Mouse (Mus musculus): ENCODE measurements around the gene Akr1b7.
"Not testable (repeated sequence)": the region's sequence is repeated elsewhere in the genome, so short reads cannot be mapped to it uniquely, and the experiment has no call there.

Gene Akr1b7

DNA sequence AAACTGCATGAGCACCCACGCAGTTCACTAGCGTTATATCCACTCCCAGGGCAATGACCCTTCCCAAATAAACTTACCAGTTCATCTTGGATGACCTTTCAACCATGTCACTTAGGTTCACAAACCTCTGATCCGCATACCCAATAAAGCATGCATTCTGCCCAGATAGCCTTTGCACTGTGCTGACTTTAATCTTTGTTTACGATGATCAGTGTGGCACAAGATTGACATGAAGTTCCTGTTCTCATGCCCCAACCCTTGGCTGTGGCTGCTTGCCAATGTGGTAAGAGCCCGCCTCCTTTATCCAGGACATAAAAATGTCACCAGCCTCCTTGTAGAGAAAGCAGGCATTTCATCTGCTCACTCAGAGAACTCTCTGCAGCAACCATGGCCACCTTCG is at the start of gene Akr1b7:
Akr1b7 (plus strand) TSS at position 312 of the 400 bp plus-strand sequence.
- in situ Hi-C loops (cut with MboI; ENCODE audit: low pct_unique_long_range_greater_than_20kb in 1 of 2, low sequenced_read_pairs in 2 of 2, unreplicated experiment in 1 of 2) = no loop called here

DNA sequence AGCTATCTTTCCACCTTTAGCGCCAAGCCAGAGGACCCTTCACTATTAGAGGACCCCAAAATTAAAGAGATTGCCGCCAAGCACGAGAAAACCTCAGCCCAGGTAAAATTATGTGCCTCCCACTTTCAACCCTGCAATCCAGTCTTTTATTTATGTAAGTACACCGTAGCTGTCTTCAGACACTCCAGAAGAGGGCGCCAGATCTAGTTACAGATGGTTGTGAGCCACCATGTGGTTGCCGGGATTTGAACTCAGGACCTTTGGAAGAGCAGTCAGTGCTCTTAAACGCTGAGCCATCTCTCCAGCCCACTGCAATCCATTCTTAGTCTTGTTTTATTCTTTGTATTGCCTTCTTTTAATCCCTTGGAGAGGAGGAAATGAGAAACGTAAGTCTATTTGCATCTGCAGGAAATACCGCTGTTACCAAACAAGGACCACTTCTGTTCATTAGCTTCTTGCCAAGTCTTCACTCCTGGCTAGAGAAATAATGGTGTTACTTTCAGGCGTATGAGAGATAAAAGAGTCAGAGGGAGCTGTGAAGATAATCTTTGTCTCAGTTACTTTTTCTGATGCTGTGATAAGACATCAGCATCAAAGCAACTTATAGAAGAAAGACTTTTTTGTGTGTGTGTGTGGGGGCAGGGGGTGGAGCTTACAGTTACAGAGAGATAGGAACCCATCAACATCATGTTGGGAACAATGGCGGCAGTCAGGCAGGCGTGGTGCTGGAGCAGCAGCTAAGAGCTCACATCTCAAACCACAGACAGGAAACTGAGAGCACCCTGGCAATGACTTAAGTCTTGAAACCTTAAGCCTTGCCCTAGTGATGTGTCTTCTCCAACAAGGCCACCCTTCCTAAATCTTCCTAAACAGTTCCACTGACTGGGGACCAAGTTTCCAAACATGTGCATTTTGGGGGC is 47.7 kb upstream of the Akr1b7 start:
- in situ Hi-C loops (cut with MboI; ENCODE audit: low pct_unique_long_range_greater_than_20kb in 1 of 2, low sequenced_read_pairs in 2 of 2, unreplicated experiment in 1 of 2) = no loop called here

GRCm38 (mm10) chr6:34367998-34368397 is 44.1 kb upstream of the Akr1b7 start:
- in situ Hi-C loops (cut with MboI; ENCODE audit: low pct_unique_long_range_greater_than_20kb in 1 of 2, low sequenced_read_pairs in 2 of 2, unreplicated experiment in 1 of 2) = no loop called here

DNA sequence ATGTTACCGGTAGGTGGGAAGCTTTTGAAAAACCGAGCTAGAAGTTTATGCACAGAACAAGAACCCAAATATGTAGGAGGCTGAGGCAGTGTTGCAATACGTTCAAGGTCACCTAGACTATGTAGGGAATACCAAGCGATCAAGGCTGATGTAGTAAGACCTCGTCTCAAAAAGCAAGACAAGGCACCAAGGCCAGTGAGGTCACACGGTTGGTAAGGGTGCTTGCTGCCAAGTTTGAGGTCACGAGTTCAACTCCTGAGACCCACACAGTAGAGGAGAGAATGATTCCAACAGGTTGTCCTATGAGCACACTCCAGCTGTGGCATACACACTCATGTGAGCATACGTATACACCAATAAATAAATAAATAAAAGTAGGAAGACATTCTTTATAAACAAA is 42.1 kb upstream of the Akr1b7 start:
- in situ Hi-C loops (cut with MboI; ENCODE audit: low pct_unique_long_range_greater_than_20kb in 1 of 2, low sequenced_read_pairs in 2 of 2, unreplicated experiment in 1 of 2) = no loop called here

DNA sequence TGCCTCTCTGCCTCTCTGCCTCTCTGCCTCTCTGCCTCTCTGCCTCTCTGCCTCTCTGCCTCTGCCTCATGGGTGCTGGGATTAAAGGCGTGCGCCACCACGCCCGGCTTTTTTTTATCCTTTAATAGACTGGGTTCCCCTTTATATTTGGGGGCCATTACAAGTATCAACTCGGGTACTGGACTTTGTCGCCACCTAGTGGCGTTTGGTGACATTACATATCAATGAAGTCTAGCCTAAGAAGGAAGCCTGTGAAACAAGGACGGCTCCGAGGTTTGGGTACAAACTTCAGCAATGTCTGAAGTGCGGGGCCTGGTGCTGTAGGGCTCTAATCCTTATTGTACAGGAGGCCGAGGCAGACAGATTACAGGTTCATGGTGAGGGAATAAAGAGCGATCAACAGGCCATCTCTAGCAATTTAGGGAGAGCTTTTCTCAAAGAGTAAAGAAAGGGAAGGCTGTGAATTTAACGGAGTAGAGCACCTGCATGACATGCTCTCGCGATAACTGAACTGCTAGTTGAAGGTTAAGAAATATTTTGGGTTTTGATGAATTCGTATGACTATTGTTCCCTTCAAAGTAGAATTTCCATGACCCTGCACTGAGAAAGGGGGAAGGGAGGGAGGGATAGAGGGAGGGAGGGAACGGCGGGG is 40.3 kb upstream of the Akr1b7 start:
- in situ Hi-C loops (cut with MboI; ENCODE audit: low pct_unique_long_range_greater_than_20kb in 1 of 2, low sequenced_read_pairs in 2 of 2, unreplicated experiment in 1 of 2) = no loop called here

- in situ Hi-C loops (cut with MboI; ENCODE audit: low pct_unique_long_range_greater_than_20kb in 1 of 2, low sequenced_read_pairs in 2 of 2, unreplicated experiment in 1 of 2) = no loop called here
These were observed 38.3 kb upstream of the Akr1b7 start for GRCm38 (mm10) chr6:34373841-34374240.

GRCm38 (mm10) chr6:34375888-34376287 is 36.2 kb upstream of the Akr1b7 start:
- in situ Hi-C loops (cut with MboI; ENCODE audit: low pct_unique_long_range_greater_than_20kb in 1 of 2, low sequenced_read_pairs in 2 of 2, unreplicated experiment in 1 of 2) = not testable (repeated sequence)

DNA sequence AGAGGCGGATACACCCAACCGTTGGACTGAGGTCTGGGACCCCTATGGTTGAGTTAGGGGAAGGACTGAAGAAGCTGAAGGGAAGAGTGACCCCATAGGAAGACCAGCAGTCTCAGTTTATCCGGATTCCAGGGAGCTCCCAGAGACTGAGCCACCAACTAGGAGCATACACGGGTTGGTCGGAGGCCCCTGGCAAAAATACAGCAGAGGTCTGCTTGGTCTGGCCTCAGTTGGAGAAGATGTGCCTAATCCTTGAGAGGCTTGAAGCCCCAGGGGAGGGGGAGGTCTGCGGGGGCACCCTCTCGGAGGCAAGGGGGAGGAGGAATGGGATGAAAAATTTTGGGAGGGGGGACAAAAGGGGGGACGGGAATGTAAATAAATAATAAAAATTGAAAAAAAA is 28.7 kb upstream of the Akr1b7 start:
- in situ Hi-C loops (cut with MboI; ENCODE audit: low pct_unique_long_range_greater_than_20kb in 1 of 2, low sequenced_read_pairs in 2 of 2, unreplicated experiment in 1 of 2) = no loop called here

DNA sequence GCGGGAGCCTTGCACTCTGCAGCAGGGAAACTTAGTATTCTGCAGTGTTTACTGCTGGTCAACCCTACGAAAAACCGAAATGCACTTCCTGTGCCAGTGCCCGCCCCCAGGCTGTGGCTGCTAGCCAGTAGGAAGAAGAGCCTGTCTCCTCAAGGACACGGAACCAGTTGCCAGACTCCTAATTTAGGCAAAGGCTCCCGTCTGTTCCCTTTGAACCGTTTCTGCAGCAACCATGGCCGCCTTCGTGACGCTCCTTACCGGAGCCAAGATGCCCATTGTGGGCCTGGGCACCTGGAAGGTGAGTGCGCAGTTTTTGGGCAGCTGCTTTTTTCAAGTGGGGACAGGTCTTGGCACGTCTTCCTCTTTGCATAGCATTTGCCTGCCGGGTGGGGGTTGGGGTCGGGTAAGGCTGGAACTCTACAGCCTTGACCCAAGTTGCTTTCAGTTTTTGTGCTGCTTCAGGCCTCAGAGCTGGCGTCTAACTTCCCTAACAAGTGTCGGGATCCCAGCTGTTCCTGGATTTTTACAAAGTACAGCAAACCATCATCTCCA is 27.9 kb upstream of the Akr1b7 start, which contains the start of gene Akr1b10:
Akr1b10 (plus strand) TSS at position 109 of the 552 bp plus-strand sequence.
- in situ Hi-C loops (cut with MboI; ENCODE audit: low pct_unique_long_range_greater_than_20kb in 1 of 2, low sequenced_read_pairs in 2 of 2, unreplicated experiment in 1 of 2) = no loop called here

DNA sequence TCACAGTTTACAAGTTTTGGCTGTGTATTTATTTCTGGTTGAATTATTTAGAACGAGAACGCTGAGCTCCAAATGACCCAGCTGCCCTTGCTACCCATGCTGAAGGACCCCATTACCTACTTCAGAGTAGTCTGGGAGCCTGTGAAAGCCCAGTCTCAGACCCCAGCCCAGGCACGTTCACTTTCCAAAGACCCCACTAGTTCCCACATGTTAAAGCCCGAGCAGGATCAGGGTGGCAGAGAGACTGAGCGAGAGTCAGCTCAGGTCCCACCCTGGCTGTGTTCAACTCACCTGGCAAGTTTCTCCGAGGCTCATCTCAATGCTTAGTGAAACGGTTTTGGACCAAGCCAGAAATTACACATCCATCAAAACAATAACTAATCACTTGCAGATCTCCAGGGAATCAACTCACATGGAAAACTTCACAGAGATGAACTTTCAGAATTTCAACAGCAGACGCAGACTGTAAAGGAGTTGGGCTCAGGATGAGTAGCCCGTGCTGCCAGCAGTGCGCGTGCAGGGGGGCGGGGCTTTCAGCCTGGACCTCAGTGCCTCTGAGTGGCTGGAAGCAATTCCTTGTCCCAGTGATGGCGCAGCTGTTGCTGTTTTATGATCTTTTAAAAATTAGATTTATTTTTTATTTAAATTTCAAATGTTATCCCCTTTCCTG is 27.3 kb upstream of the Akr1b7 start:
- in situ Hi-C loops (cut with MboI; ENCODE audit: low pct_unique_long_range_greater_than_20kb in 1 of 2, low sequenced_read_pairs in 2 of 2, unreplicated experiment in 1 of 2) = no loop called here

- in situ Hi-C loops (cut with MboI; ENCODE audit: low pct_unique_long_range_greater_than_20kb in 1 of 2, low sequenced_read_pairs in 2 of 2, unreplicated experiment in 1 of 2) = no loop called here
These were observed 23.5 kb upstream of the Akr1b7 start for GRCm38 (mm10) chr6:34388420-34389156.

GRCm38 (mm10) chr6:34395897-34396296 is 16.2 kb upstream of the Akr1b7 start:
- in situ Hi-C loops (cut with MboI; ENCODE audit: low pct_unique_long_range_greater_than_20kb in 1 of 2, low sequenced_read_pairs in 2 of 2, unreplicated experiment in 1 of 2) = no loop called here

DNA sequence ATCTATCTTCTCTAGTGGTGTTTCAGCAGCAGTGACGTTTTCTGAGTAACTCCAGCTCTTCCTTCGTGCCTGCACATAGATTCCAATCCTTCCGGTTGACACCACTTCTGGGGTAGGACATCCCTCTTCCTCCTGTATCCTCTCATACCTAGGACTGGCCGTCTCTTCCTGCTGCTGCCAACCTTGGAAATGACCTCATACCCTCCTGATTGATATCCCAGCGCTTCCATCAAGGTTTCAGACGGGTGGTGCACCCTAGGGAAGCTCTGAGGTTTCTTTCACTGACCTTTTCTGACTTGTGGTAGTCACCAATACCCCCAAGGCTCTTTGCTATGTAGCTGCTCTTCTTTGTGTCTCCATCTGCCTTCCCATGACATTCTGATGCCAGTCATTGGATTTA is 13.7 kb upstream of the Akr1b7 start:
- in situ Hi-C loops (cut with MboI; ENCODE audit: low pct_unique_long_range_greater_than_20kb in 1 of 2, low sequenced_read_pairs in 2 of 2, unreplicated experiment in 1 of 2) = no loop called here

- in situ Hi-C loops (cut with MboI; ENCODE audit: low pct_unique_long_range_greater_than_20kb in 1 of 2, low sequenced_read_pairs in 2 of 2, unreplicated experiment in 1 of 2) = no loop called here
These were observed 12.4 kb upstream of the Akr1b7 start for GRCm38 (mm10) chr6:34399606-34400220.

GRCm38 (mm10) chr6:34400696-34401095 is 11.4 kb upstream of the Akr1b7 start:
- in situ Hi-C loops (cut with MboI; ENCODE audit: low pct_unique_long_range_greater_than_20kb in 1 of 2, low sequenced_read_pairs in 2 of 2, unreplicated experiment in 1 of 2) = no loop called here

GRCm38 (mm10) chr6:34406746-34407145 is 5.4 kb upstream of the Akr1b7 start:
- in situ Hi-C loops (cut with MboI; ENCODE audit: low pct_unique_long_range_greater_than_20kb in 1 of 2, low sequenced_read_pairs in 2 of 2, unreplicated experiment in 1 of 2) = no loop called here

DNA sequence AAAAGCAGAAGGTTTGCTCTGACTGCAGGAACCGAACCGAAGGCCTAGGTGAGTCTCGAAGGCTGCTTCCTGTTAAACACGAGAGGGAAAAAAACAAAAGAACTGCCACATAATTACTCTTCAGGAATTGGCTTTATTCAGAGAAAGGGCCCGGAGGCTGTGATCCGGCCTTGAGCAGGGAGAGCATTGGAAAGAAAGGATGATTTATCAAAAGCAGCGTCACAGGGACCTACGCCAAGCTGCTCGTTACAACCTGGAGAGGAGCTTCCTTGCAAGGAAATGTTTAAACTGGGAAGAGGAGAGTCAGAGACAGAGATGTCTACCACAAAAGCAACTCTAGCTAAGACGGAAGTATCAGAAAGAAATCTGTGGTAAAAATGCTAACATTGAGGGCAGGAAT is 4.7 kb upstream of the Akr1b7 start:
- in situ Hi-C loops (cut with MboI; ENCODE audit: low pct_unique_long_range_greater_than_20kb in 1 of 2, low sequenced_read_pairs in 2 of 2, unreplicated experiment in 1 of 2) = no loop called here

DNA sequence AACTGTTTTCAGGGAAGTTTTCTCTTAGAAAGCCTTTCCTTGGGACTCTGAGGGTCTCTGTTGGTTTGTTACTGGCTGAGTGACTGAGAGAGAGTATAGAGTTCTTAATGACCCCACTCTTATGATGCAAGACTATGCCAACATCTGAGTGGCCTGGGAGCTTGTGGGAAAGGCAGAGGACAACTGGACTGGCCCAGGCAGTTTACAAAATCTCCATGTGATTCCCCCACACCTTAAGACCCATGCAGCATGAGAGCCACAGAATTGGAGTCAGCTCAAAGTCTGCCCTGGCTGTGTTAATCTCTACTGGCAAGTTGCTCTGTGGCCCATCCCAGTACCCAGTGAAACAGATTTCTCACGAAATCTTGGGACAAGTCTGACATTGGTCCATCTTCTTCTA is 554 bp downstream of the Akr1b7 start:
- in situ Hi-C loops (cut with MboI; ENCODE audit: low pct_unique_long_range_greater_than_20kb in 1 of 2, low sequenced_read_pairs in 2 of 2, unreplicated experiment in 1 of 2) = no loop called here

All from mouse embryonic stem cell (cell line).